Mouse (Mus musculus): Measurements from ENCODE around the gene Mroh8.

The Mroh8 gene

DNA sequence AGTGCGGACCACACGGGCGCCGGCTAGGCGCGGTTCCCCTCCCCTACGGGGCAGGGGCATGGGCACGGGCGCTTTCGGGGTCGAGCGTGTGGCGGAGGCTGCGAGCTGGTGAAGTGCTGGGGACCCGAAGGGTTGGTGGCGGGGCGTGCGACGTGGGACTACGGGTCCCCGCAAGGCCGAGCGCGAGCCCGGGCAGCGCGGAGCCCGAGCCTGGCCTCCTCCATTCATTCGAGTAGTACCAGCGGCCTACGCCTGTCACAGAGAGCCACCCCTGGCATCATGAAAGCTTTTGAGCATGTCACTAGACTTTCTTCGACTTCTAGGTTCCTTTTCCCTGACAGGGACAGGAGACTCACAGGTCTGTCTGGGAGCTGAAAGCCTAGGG lies at the start of gene Mroh8:
Gene Mroh8, minus strand, starts transcription at position 134 of the 385 bp plus-strand sequence.
- peak; percentile 43 for DNase-seq (ENCODE audit: low read depth, low spot score)

- DNase-seq (ENCODE audit: low read depth, low spot score) = no peak
These were observed 49.2 kb upstream of the Mroh8 start for GRCm38 (mm10) chr2:157328570-157328969.

GRCm38 (mm10) chr2:157328106-157328505 lies 48.8 kb upstream of the Mroh8 start:
- no peak for DNase-seq (ENCODE audit: low read depth, low spot score)

GRCm38 (mm10) chr2:157325238-157325637 lies 45.9 kb upstream of the Mroh8 start:
- no peak for DNase-seq (ENCODE audit: low read depth, low spot score)

DNA sequence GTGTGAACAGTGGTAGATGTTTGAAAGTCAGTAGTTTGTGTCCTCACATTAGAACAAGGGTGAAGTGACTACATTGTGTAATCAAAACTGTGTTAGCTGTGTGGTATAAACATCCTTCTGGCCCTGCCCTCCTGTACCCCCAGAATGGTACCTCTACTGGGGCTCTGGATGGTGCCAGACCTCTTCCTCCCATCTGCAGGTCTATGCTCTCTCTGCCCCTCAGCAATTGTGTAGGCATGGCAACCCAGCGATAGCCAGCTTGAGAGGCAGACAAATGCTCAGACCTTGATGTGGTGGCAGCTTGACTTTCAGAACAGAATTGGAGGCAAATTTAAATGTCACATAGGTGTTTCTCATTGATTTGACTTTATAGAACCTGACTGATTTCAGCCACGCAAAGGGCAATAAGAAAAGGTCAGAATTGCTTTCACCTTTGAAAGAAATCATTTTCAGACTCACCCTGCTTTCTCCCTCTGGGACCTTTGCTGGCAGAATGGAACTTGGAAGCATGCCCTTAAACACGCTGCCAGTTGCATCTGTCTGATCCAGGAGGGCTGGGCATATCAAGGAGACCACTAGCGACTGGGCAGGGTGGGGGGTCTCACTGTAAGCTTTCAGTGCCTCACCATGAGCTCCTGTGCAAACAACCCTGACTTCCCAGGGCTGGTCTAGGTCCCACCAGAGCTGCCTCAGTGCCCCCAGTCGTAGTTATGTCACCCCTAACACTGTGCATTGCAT lies 42.8 kb upstream of the Mroh8 start:
- DNase-seq (ENCODE audit: low read depth, low spot score) = no peak

DNA sequence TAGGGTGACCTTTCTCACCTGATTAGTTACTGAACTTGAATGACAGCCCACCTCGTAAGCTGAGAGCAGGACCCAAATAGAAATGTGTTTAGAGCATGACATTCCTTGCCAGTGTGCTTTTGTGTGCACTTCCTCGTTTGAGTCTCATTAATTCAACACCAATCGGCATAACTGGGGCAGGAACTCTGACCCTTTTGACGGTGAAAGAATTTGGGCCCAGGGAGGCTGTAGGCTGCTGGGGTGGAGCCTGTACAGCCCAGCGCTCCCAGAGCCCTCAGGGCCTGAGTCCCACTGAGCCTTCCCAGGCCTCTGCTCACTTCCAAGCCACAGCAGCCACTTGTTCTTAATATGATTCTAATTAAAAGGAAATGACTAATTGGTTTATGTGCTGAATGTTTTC lies 41.5 kb upstream of the Mroh8 start:
- DNase-seq (ENCODE audit: low read depth, low spot score) = no peak

DNA sequence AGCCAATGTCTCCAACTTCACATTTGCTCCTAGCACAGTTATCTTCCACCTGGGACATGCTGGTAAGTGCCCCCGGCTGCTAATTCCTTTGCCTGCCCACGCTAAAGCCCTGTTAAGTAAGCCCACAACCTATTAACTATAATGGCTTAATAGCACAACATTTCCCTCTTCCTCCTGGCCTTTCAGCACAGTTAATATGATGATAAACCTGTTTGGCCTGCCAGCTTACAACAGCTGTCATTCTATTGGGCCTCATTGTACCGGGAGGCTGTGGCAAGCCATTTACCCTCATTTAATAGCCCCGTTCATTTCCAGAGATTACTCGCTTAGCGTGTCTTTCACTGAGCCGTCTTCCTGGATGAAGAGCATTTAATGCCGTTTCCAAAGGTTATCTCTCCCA lies 40.8 kb upstream of the Mroh8 start:
- DNase-seq (ENCODE audit: low read depth, low spot score) = no peak

DNA sequence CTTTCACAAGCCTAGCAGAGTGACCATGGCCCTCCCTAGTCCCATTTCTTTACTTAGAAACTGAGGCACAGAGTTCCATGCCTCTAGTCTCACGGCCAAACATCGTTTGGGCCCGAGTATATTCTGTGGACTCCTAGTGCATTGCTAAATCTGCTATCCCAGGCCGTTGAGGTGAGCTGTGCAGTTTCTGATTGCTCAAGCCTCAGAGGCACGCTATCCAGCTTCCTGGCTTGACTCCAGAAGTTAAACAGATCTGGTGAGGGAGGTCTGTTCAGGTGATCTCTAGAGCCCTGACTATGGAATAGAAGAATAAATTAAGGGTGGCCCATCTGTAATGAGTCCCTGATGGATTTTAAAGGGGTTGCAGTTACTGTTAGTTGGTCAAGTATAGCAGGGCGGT lies 37.9 kb upstream of the Mroh8 start:
- no peak for DNase-seq (ENCODE audit: low read depth, low spot score)

DNA sequence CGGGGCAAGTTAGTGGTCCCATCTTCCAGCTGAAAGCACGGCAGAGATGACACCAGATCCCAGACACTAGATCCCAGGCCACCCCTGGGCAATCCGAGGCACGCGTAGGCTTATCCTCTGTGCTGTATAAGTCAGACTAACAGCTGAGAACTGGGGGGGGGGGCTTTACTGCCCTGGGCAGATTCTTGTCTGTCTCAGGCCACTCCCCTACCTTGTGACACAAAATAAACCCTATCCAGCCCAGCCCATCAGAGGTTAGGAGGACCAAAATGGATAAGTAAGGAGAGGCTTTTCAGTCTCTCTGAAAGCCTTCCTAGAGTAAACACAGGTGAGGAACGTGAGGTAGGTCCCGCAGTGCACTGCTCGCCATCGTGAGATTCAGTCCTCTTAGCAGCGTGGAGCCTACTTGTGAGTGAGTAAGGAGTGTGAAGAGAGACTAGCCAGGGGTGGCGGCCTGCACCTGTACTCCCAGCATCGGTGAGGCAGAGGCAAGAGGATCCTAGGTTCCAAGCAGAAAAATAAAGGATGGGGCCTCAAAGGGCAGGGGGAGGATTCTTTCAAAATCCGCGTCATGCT lies 37.1 kb upstream of the Mroh8 start:
- DNase-seq (ENCODE audit: low read depth, low spot score) = no peak

DNA sequence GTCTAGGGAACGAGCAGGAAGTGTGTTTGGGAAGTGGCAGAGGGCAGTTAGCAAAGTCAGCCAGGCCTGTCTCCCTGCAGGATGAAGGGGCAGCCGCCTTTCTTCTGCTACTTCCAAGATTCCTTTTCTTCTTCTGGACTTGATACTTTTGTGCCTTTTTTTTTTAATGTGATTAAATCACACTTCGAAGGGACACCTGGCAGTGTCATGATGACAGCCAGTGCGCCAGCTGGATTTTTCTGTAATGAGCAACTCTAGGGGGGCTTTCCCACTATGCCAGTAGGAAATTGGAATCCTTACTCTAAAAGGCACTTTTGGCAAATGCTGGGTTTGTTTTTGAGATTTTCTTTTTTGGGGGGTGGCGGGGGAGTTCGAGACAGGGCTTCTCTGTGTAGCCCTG lies 36.1 kb upstream of the Mroh8 start:
- no peak for DNase-seq (ENCODE audit: low read depth, low spot score)

DNA sequence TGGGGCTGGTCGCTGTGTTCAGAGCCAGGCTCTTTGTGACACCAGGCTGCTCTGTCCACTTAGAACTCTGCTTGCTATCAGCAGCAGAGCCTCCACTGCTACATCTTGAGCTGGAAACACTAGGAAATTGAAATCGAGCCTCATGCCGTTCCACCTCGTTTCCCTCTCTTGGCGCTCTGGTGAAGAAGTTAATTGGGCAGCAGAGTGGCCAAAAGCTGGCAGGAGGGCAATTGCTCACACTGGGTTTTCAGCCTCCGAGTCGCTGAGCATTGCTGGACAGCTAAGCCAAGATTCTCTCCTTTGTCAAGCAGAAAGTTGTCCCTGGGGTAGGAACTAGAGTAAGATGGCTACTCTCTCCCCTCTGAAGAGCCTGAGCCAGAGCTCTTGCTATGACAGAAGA lies 35.0 kb upstream of the Mroh8 start:
- no peak for DNase-seq (ENCODE audit: low read depth, low spot score)

GRCm38 (mm10) chr2:157313718-157314117 lies 34.4 kb upstream of the Mroh8 start:
- no peak for DNase-seq (ENCODE audit: low read depth, low spot score)

DNA sequence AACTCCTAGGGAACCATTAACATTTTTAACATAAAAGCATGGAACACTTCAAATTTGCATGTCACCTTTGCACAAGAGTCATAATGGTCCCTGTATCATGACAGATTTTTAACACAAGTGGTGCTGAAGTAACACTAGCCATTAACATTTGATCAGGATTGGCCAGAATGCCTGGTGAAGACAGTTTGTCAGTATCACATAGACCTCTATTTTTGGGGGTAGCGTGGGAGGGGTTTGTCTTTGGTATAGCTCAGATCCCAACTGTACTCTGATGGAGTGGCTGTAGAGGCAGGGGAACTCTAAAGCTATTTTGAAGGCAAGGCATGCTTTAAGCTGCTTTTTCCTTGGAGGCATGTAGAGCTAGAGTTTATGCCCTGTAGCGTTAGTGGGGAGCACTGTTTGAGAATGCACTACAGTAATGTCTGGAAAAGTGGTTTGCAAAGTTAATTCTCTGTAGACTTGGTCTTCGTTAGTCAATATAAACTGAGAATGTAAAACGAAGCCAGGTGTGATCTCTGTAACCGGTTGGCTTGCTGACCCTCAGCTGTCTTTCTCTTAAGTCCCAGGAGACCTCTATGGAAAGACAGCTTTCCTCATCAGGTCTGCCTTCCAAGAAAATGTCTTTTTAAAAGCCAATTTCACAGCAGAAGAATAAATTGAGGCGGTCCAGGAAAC lies 31.8 kb upstream of the Mroh8 start:
- no peak for DNase-seq (ENCODE audit: low read depth, low spot score)

GRCm38 (mm10) chr2:157309611-157310010 lies 30.3 kb upstream of the Mroh8 start:
- no peak for DNase-seq (ENCODE audit: low read depth, low spot score)

DNA sequence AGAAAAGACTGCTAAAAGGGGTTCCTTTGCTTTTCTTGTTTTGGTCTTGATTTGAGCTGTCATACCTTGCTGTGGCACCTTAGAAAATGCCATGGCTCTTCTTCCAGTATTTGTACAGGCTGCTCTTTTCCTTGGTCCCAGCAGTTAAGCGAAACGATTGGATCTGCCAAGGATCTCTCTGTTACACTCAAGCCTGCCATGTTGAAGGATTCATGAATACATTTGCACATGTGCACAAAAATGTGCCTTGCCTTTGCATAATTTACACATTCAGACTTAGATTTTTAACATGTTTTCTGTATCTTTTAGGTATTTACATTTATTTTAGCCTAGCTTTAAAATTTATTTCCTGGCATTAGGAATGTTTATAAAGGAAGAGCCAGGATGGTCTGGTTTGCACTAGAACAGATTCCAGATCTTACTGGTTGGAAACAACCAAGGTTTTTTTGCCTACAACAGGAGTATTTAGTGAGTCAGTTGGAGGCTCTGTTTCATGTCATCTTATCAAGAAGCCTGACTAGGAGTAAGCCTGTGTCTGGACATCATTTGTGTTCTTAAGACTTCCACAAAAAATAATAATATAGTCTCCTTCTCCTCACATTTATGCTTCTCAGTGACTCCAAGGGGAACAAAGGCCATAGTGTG lies 29.0 kb upstream of the Mroh8 start:
- DNase-seq (ENCODE audit: low read depth, low spot score) = no peak

DNA sequence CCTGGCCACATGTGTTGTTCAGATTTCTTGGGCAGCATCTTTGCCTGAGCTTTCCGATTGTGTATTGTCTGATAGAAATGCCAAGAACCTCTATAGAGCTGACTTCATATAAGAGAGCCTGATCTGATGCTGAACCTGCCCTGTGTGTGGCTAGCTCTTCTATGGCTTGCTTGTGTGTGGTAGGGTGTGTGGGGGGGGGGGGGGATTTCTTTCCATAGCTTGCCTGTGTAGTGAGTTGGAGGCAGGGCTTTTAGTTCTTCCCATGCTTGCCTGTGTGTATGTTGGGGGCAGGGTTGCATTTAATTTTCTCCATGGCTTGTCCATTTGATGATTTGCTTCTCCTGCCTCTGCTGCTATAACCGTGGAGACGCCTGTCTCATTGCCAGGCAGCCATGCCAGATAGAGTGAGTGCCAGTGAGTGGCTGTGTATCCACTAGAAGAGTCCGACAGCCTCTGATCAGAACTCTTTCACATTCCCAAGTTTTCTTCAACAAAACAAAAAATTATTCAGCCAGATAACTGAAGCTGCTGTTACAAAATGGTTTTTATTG lies 28.4 kb upstream of the Mroh8 start:
- DNase-seq (ENCODE audit: low read depth, low spot score) = no peak

GRCm38 (mm10) chr2:157306091-157307032 lies 27.0 kb upstream of the Mroh8 start:
- no peak for DNase-seq (ENCODE audit: low read depth, low spot score)

DNA sequence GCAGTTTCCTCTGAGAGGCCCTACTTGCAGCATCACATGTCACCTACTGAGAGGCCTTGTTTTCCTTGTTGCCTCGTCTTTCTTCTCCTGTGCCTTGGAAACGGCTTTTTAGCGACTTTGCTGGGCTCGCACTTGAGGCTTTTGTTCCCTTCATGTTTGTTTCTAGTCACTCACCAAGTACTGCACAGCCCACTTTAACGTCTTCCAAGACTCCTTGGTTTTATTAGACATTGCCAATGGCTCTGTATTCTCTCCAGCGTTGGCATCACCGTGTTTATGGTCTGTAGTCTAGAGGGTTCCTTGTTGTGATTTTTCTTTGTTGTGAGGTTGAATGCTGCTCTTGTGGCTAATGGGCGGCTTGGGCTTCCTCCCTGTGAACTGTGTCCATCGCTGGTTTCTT lies 23.7 kb upstream of the Mroh8 start:
- DNase-seq (ENCODE audit: low read depth, low spot score) = no peak

DNA sequence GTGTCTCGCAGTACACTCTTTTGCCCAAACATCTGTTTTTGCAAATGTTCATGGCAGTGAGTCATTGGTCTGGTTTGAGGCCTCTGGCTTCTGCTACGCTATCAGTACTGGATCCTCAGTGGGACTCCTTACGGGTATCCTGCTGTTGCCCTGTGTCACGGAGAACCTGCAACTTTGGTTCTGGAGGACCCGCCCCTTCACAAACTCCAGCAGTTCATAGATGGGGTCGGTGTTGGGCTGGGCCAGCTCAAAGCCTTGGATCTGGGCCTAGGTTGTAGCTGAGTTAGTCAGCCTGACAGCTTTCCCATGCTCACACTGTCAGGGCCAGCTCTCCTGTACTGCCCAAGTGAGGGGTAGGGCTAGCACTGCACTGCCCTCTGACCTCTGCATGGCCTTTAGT lies 20.7 kb upstream of the Mroh8 start:
- peak; percentile 71 for DNase-seq (ENCODE audit: low read depth, low spot score)

DNA sequence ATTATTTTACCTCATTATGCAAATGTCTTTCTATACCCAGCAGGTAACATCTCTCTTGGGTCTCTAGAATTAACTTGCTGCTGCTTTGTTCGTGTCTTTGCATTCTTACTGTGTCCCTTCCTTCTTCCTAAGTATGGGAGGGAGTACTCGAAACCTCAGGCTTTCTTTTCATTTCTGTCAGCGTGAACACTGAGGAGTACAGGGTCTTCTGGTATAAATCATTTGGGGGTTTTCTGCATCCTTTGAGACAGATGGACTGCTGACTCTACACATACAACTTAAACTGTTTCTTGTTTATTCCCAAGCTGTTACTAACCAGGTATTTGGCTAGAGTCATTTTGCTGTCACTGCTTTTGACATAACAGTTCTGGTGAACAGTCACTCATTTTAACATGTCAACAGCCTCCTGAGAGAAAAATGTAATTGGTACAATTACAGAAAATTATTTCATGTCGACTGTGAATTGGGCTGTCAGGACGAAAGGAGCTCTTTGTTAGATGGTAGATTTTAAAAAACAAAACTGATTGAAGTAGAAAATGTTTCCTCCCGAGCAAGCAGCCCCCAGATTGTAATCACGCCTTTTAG lies 16.8 kb upstream of the Mroh8 start:
- DNase-seq (ENCODE audit: low read depth, low spot score) = no peak

GRCm38 (mm10) chr2:157292093-157292492 lies 12.7 kb upstream of the Mroh8 start:
- DNase-seq (ENCODE audit: low read depth, low spot score) = peak; percentile 86
